Mouse (Mus musculus): ENCODE data around the gene Gyg.
A peak's percentile ranks its signal among the peaks of the same experiment; 100 is the strongest.
"Not testable (repeated sequence)": the region's sequence is repeated elsewhere in the genome, so short reads cannot be mapped to it uniquely, and the experiment has no call there.

Gyg gene

DNA sequence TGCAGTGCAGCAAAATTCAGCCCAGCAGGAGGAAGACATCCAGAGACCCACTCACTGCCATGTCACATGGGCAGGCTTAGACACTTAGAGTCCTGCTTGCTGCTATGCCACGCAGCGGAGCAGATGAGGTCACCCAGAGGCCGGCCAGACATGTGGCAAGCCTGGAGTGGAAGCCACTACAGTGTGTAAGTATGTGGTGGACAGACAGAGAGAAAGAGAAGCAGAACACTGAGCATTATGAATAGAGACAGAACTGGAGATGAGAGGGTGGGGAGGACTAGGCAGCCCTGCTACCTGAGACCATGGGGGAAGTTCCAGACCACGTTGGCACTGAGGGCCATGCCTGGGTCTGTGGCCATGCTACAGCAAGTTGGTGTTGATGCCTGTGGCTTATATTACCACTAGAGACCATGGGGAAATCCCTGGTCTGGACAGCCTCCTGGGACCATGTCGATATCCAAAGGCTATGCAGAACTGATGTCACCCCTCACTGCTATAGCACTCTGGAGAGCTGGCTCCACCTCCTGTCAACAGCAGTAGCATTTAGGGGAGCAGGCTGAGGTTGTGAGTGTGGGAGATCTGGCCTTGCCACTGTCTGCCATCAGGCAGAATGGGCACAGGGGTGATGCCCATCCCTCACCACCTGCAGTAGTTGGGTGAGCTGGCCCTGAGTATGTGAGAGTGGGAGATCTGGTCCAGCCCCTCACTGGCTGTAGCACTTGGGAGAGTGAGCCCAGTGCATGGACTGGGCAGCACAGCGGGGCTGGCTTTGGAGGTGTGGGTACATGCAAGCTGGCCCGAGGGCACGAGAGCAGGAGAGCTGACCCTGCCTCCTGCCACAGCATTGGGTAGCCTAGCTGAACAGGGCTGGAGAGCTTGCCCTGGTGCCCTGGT, 24.4 kb downstream of the Gyg start:
- DNase-seq = no peak

DNA sequence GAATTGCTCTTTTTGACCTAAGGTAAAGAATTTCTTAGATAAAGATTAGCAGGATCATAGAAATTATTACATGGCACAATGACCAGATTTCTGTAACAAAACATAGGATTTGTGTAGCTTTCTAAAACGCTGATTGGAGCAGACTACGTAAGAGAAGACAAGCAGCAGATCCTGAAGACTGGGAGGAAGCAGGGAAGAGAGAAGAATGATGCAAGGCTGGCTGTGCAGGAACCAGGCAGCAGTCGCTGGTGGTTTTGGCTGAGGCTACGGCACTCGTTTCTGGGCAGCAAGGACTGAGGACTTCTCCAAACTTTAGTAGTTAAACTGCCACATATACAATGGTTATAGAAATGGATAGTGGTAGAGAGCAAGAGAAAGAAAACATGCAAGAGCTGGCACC, 25.6 kb downstream of the Gyg start:
- DNase-seq = no peak

DNA sequence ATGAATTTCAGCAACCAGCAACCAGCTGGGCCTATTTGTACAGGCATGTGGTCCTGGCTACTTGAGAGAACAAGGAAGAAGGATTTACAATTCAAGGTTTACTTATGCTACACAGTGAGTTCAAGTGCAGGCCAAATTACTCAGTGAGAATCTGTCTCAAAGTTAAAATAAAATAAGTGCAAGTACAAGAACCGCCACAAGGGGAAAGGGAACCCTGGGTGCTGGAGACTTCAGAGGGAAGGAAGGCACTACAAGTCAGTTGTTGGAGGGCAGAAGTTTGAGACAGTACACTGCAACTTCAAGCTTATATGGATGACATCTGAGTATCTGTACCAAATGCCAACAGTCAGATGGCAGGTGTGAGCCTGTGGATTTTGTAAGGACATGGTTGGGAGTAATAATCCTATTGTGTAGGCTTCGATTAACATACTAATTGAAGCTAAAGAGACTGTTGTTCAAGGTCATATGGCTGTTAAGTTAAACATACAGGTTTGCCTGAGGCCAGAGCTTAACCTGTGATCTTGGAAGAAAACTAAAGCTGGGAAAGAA, 28.0 kb downstream of the Gyg start:
- no peak for DNase-seq

DNA sequence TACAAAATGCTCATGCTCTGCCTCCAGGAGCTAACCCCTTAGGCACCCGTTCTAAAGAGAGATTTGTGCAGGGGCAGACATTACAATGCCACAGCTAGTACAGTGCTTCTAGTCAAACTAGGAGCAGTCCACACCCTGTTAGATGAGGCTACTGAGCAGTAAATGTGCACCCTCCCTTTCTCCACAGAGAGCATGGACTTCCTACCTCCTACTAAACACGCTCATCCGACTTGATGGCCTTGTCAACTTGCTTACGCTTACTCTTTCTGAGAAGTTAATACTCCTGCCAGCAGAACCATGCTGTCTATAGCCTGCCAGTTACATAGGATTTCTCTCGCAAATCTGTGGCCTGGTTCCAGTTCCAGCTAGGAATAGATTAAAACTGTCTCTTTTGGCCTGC, 29.5 kb downstream of the Gyg start:
- no peak for DNase-seq

GRCm38 (mm10) chr3:20121582-20121981, 33.5 kb downstream of the Gyg start:
- DNase-seq = not testable (repeated sequence)

DNA sequence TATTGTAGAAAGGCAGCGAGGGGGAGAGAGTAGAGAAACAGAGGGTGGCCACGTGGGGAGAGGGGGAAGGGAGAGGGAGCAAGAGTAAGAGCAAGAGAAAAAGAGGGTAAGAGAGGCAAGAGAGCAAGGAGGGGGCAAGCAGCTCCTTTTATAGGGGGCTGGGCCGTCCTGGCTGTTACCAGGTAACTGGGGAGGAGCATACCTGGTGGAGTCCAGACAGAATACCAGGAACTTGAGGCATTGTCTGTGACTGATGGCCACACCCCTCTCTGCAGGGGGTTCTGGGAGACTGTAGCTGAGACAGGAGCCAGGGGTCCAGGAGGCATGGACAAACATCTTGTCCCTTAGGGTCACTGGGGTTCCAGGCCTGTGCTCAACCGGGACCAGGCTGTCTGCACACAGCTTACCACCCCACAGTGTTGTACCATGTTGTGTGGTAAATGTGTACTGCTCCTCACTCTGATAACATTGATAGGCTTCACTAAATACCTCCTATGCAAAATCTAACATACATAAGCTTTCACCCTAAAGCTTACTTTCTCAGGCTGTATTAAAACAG, 35.4 kb downstream of the Gyg start:
- DNase-seq = no peak

- DNase-seq = no peak
Measured at GRCm38 (mm10) chr3:20119044-20119591, 36.0 kb downstream of the Gyg start.

DNA sequence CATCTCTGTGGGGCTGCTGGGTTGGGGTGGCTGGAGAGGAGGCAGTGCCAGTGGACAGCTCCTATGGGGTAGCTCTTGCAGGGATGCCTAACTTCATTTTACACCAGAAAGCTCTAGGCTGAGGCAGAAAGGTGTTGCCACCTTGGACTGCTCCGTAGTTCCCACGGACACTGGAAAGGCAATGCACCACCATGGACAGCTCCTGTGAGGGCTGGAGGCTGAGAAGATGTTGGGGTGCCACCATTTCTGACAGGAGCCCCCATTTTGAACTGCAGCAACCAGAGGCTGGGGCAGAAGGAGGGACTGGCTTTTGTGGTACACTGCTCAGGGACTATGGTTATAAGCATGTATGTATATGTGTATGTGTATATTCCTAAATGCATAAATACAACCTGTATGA, 43.2 kb downstream of the Gyg start:
- no peak for DNase-seq

DNA sequence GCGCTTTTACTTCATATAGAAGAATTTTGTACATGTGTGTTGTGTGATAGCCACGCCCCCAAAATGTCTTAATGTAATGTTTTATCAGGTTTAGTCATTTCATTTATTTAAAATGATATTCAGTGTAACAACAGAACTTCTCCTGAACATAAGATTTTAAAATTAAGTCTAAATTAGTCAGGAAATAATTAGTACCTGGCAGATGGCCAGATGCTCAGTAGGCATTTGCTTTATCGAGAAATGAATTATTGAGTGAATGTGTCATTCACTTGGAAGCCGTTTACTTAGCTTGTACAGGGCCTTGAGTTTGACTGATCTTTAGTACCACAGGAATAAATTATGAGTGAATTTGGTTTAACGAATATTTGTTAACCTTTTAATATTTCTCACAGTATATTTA, 46.2 kb downstream of the Gyg start:
- DNase-seq = no peak

- DNase-seq = no peak
Measured at GRCm38 (mm10) chr3:20104776-20105175, 50.3 kb downstream of the Gyg start.

DNA sequence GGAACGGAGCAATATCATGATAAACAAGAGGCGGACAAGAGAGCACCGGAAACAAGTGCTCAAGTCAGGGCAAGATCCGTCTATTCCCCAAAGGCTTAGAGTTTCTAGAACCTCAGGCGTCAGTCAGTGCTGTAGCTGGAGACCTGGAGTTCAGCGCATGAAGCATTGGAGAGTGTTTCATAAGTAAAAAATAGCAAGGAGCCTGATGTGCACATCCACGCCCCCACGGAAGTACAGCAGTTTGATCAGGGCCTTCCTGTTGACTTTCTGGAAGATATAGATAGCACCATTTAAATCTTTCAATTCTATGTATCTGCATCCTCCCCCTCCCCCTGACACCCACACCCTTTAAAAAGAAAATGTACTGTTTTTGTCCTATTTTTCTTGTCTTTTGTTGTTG, 50.8 kb downstream of the Gyg start:
- DNase-seq = no peak

DNA sequence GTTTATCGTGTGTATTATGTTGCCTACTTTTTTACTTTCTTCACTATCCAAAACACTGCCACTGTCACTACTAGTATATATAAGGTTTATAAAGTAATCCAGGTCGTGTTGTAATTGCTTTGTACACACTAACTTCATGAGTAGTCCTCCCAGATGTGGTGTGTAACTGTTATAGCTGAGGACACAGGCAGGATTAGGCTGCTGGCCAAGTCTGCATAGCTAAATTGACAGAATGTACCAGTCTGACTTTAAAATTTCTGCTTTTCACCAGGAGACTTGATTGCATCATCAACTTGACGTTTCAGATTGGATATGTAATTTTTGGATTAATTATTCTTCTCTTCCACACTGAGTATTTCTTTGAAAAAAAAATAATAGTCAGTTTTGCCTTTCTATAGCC, 51.3 kb downstream of the Gyg start:
- no peak for DNase-seq

- no peak for DNase-seq
Measured at GRCm38 (mm10) chr3:20082161-20082560, 73.0 kb downstream of the Gyg start.

DNA sequence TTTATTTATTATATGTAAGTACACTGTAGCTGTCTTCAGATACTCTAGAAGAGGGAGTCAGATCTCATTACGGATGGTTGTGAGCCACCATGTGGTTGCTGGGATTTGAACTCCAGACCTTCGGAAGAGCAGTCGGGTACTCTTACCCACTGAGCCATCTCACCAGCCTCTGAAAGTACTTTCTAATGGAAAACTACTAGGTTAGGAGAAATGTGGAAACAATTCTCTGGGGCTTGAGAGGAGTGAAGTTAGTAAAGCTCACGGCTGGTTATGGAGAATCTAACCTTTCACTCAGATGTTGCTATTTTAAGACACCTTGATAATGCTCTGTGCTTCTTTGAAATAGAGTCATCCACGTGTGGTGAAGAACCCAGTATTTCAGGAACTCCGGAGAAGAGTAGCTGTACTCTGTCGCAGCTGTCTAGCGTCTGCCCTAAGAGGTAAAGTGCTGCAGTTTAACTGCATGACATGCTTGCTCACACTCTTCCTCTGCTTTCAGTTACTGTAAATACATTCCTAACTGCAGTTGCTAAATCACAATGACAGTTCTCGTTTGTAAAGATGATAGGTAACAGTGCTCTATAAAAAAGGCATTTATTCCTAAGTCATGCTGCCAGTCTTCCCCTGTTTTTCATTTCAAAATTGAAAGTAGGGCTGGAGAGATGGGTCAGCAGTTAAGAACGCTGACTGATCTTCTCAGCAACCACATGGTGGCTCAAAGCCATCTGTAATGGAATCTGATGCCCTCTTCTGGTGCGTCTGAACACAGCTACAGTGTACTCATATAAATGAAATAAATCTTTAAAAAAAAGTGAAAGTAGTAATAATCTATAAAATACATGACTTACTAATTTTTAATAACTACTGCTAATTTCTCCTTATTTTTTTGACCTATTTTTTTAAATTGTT, 78.7 kb downstream of the Gyg start:
- peak; percentile 25 for DNase-seq

All from kidney, adult 9 months (tissue).